Mouse (Mus musculus) embryonic facial prominence, embryonic 15.5 days (tissue): ENCODE measurements at regions not wholly inside any gene's neighbourhood (a gene's known extent, or its start where the extent isn't known, plus 50 kb on each side); places are given as distances from the start of the nearest gene placed in this dataset.

Experiments used
- ATAC-seq: fragments of 200-750 bp; cut with Nextera tagmentation; 2 replicates; pipeline ENCODE4 v1.8.0; 2017; ENCODE audit warnings: low read depth, moderate TSS enrichment; ENCODE audit not compliant: insufficient number of reproducible peaks, low FRiP score, low TSS enrichment
- H3K27ac ChIP-seq: fragments of 300-500 bp; sonication (generic); replicated peaks from 2 replicates; pipeline ENCODE4 v1.5.1; 2015; ENCODE audit warnings: mild to moderate bottlenecking, inconsistent platforms
- H3K27me3 ChIP-seq: fragments of 300-500 bp; sonication (generic); 2 replicates; pipeline ENCODE4 v1.6.1; 2015; ENCODE audit warnings: inconsistent platforms
- H3K36me3 ChIP-seq: fragments of 300-500 bp; sonication (generic); 2 replicates; pipeline ENCODE4 v1.6.1; 2015; ENCODE audit warnings: mild to moderate bottlenecking, inconsistent platforms
- H3K4me1 ChIP-seq: fragments of 300-500 bp; sonication (generic); 2 replicates; pipeline ENCODE4 v1.6.1; 2015; ENCODE audit warnings: inconsistent platforms
- H3K4me2 ChIP-seq: fragments of 300-500 bp; sonication (generic); replicated peaks from 2 replicates; pipeline ENCODE4 v1.6.1; 2015; ENCODE audit warnings: mild to moderate bottlenecking, inconsistent platforms
- H3K4me3 ChIP-seq: fragments of 300-500 bp; sonication (generic); replicated peaks from 2 replicates; pipeline ENCODE4 v1.5.1; 2015; ENCODE audit warnings: mild to moderate bottlenecking, inconsistent platforms
- H3K9ac ChIP-seq: fragments of 300-500 bp; sonication (generic); 2 replicates; pipeline ENCODE4 v1.6.1; 2015; ENCODE audit warnings: inconsistent platforms
- H3K9me3 ChIP-seq: fragments of 300-500 bp; sonication (generic); replicated peaks from 2 replicates; pipeline ENCODE4 v1.6.1; 2016; ENCODE audit warnings: inconsistent platforms
- WGBS: fragments of 180-500 bp; shearing (Covaris S2); methylation state at CpG from one replicate; pipeline ENCODE4 v1.1.7; 2015; 5-methylcytosine and 5-hydroxymethylcytosine counted together

DNA sequence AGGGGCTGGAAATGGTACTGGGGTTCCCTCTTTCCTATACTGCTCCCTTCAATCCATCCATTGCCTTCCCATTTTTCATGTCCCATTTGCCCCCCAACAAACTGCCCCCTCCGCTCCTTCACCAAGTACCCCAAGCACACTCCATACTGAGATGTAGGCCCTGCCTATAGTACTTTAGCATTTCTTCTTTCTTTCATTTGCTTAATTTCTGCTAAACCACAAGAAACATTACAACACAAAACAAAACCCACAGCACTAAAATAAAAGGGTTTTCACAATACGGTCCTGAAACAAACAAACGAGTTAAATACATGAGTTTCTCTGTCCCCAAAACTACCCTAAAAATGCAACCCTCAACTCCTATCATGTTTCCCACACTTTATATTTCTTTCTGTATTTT lies 122.8 kb downstream of the Irs2 start:
- Histone ChIP-seq H3K4me3 (no peak overlapping the region), H3K9me3 (no peaks in the 10 kb centered on the region), H3K36me3 (no peaks in the 10 kb centered on the region), H3K4me1 (no peaks in the 10 kb centered on the region), H3K27me3 (no peaks in the 10 kb centered on the region), H3K27ac (no peak overlapping the region), H3K4me2 (no peak overlapping the region), H3K9ac (no peak overlapping the region)
- 84% methylated on average over 3 of the region's 3 CpGs for WGBS
- ATAC-seq: no peak

DNA sequence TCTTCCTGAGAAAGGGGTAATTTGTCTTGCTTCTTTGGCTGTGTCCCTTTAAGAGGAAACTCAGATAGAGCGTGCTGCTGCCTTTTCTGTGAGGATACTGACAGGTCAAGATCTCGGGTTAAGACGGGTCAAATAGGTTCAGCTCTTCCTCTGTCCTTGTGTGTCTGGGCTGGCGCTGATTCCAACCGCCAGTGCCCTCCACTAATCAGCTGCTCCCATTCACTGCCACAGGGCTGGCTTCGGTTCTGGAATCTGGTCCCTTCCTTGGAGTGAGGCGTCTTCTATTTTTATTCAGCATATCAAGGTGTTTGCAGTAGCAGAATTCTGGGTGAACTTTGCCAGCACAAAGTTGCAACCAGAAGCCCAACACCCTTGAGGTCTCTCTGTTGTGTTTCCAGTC lies 124.8 kb downstream of the Irs2 start:
- Histone ChIP-seq H3K27ac (no peak overlapping the region), H3K4me3 (no peak overlapping the region), H3K27me3 (no peaks in the 10 kb centered on the region), H3K4me2 (no peak overlapping the region), H3K9me3 (no peaks in the 10 kb centered on the region), H3K4me1 (no peaks in the 10 kb centered on the region), H3K9ac (no peak overlapping the region), H3K36me3 (no peaks in the 10 kb centered on the region)
- no peak for ATAC-seq
- 55% methylated on average over 7 of the region's 7 CpGs for whole genome bisulfite sequencing

DNA sequence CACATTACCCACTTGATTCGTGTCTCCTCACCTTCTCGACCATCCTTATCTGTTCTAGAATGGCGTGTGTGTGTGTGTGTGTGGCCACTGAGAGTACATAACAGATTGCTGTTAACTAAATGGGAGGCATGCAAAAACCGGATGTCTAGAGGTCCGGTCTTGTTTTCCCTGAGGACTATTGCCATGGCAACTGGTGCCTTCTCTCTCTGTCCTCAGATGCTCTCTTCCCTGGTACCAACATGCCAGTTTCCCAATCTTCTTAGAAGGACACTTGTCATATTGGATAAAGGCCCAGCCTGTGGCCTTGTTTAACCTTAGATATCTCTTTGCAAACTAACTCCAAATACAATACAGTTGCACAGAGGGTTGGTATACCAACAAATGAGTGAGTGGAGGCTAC lies 125.9 kb downstream of the Irs2 start:
- no peak overlapping the region for H3K4me3 ChIP-seq
- H3K27me3 ChIP-seq: no peaks in the 10 kb centered on the region
- no peaks in the 10 kb centered on the region for H3K9me3 ChIP-seq
- H3K4me2 ChIP-seq: no peak overlapping the region
- no peak overlapping the region for H3K9ac ChIP-seq
- no peak overlapping the region for H3K27ac ChIP-seq
- no peak for ATAC-seq
- WGBS: 77% methylated on average over 5 of the region's 5 CpGs
- H3K4me1 ChIP-seq: no peaks in the 10 kb centered on the region
- H3K36me3 ChIP-seq: no peaks in the 10 kb centered on the region

DNA sequence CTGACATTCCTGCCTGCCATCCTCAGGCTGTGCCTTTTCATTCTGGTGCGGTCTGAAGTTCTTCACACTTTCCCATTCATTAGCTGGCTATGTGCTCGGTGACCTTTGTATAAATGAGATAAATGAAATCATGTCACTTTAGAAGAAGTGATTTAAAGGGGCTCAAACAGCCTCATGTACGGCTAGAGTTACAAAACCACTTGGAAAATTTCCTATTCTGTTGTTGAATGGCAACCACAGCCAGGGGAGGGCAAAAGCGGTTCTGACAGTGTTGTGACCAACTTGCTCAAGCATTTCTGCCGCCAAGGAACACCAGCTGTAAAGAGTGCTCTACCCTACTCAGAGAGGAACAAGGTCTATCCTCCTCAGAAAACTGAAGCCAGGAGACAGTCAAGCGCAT lies 128.4 kb downstream of the Irs2 start:
- Histone ChIP-seq H3K4me1 (no peaks in the 10 kb centered on the region), H3K4me2 (no peak overlapping the region), H3K9me3 (no peaks in the 10 kb centered on the region), H3K27ac (no peak overlapping the region), H3K4me3 (no peak overlapping the region), H3K27me3 (no peaks in the 10 kb centered on the region), H3K36me3 (no peaks in the 10 kb centered on the region), H3K9ac (no peak overlapping the region)
- ATAC-seq: no peak
- WGBS: 61% methylated on average over 6 of the region's 6 CpGs

DNA sequence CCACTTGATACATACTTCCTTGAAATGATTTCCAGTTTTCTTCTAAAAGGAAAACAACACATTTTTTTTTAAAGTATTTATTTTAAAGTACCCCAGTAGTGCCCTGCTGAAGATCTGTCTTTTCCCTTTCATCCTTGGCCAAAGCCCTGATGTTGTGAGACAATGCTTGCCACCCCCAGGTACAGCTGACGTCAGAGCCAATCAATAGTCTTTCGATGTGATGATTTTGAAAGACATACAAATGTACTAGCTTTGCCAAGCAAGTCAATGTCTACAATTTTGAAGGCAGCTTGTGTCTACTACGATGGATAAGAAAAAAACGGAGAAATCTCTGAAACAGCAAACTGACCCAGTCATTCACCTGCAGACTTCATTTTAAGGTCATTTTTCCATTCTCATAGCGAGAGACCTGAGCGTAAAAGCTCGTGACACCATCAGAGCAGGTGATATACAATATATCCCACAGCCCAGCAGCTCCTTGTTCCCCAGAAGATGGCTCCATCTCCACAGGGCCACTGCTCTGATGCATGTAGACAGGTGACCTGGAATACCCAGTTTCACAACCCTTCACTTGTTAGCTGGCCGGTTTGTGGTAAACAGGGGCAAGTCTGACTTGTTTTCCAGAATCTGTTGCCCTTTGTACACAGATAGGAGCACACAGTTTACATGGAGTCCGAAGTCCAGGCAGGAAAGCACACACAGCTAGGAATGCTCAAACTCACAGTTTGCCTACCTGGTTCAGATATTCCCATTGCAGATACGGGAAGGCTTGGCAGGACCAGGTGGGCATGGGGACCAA lies 129.0 kb downstream of the Irs2 start:
- Histone ChIP-seq H3K27ac (no peak overlapping the region), H3K4me2 (no peak overlapping the region), H3K9me3 (no peaks in the 10 kb centered on the region), H3K4me1 (no peaks in the 10 kb centered on the region), H3K27me3 (no peaks in the 10 kb centered on the region), H3K36me3 (no peaks in the 10 kb centered on the region), H3K4me3 (no peak overlapping the region), H3K9ac (no peak overlapping the region)
- ATAC-seq: no peak
- 85% methylated on average over 10 of the region's 10 CpGs for WGBS

DNA sequence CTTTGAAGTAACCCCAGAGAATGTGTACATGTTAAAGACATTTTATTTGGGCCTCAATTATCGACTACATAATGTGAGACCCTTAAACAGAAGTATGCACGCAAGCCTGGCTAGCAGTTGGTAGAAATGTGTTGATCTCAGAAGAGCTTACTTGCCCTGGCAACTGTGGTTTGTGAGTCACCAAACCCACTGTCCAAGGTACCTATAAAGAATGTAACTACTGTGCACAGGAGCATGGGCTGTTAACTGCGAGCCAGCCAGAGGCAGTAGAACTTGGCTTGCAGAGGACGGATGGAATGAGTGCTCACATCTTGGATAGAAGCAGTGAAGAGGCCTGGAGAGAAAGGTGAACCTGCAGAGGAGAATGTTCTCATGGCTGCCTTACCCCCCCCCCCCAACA lies 129.9 kb downstream of the Irs2 start:
- Histone ChIP-seq H3K4me3 (no peak overlapping the region), H3K27ac (no peak overlapping the region), H3K27me3 (no peaks in the 10 kb centered on the region), H3K36me3 (no peaks in the 10 kb centered on the region), H3K9me3 (no peaks in the 10 kb centered on the region), H3K4me1 (no peaks in the 10 kb centered on the region), H3K4me2 (no peak overlapping the region), H3K9ac (no peak overlapping the region)
- no peak for ATAC-seq
- 81% methylated on average over 4 of the region's 4 CpGs for WGBS

DNA sequence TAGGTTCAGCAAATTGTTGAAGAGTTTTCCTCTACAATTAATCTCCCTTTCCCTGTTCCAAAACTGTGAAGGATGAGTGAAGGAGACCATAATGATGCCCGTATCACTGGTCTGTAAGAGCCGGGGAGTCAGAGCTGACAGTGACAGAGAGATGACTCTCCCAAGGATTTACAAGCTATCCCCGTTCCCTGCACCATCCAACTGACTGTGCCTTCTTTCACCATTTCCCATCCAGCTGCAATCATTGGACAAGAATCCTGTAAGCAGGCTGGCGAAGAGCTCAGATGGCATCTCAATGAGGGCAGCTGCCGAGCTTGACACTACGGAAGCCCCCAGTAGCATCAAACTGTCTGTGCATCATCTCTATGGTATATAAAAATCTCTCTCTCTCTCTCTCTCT lies 133.1 kb downstream of the Irs2 start:
- H3K36me3 ChIP-seq: no peaks in the 10 kb centered on the region
- H3K4me1 ChIP-seq: 0 out of 2 replicates have a peak, but pooled peaks cover 7% of the 10 kb centered on the region
- ATAC-seq: no peak
- no peaks in the 10 kb centered on the region for H3K27me3 ChIP-seq
- no peak overlapping the region for H3K4me3 ChIP-seq
- no peak overlapping the region for H3K27ac ChIP-seq
- no peak overlapping the region for H3K9ac ChIP-seq
- 79% methylated on average over 6 of the region's 6 CpGs for WGBS
- H3K4me2 ChIP-seq: no peak overlapping the region
- H3K9me3 ChIP-seq: no peaks in the 10 kb centered on the region

DNA sequence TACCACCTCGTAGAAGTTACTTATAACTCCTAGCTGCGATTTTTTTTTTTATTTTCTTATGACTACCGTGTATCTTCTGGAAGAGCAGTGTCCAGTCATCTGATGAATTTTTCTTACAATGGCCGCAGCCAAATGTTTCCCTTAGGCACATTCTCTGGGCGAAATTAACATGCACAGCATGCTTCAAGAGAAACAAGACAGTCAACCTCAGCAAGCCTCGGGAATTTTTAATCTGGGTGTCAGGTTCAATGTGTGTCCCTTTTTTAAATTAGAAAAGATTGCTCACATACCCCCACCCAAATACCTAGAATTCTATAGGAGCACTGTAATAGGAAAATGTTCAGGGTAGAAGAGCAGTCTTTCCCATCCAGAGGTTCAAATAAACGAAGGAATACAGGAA lies 136.8 kb downstream of the Irs2 start:
- H3K27me3 ChIP-seq: no peaks in the 10 kb centered on the region
- H3K9ac ChIP-seq: no peak overlapping the region
- no peak overlapping the region for H3K4me2 ChIP-seq
- 52% methylated on average over 7 of the region's 7 CpGs for WGBS
- ATAC-seq: no peak
- no peak overlapping the region for H3K4me3 ChIP-seq
- no peaks in the 10 kb centered on the region for H3K9me3 ChIP-seq
- H3K4me1 ChIP-seq: 0 out of 2 replicates have a peak, but pooled peaks cover 7% of the 10 kb centered on the region
- no peak overlapping the region for H3K27ac ChIP-seq
- no peaks in the 10 kb centered on the region for H3K36me3 ChIP-seq

DNA sequence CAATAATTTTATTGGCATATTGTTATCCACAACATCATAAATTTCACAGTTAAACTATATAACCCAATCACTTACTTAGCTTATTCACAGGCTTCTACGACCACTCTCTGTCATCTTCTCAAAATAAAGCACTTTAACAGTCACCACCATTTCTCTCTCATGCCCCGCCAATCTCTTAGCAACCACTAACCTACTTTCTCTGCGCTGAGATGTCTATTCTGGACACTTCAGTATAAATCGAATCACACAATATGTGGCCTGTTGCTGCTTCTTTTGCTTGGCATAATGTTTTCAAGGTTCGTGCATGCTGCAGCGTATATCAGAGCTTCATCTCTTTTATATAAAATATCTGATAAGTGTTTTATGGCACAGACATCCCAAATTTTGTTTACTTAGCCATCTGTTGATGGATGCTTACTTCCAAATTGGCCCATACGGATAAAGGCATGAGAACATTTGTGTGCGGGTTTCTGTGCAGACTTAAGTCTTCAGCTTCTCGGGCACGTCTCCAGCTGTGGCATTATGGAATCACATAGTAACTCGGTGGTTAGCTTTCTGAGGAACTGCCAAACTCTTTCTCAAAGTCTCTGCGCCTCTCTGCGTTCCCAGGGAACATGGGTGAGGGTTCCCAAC lies 137.7 kb downstream of the Irs2 start:
- 72% methylated on average over 13 of the region's 13 CpGs for WGBS
- Histone ChIP-seq H3K9me3 (no peaks in the 10 kb centered on the region), H3K4me2 (no peak overlapping the region), H3K36me3 (no peaks in the 10 kb centered on the region), H3K27me3 (no peaks in the 10 kb centered on the region), H3K4me3 (no peak overlapping the region), H3K4me1 (peaks cover 16% of the 10 kb centered on the region; the same call in 1 of the 2 replicates), H3K9ac (no peak overlapping the region), H3K27ac (no peak overlapping the region)
- ATAC-seq: no peak

DNA sequence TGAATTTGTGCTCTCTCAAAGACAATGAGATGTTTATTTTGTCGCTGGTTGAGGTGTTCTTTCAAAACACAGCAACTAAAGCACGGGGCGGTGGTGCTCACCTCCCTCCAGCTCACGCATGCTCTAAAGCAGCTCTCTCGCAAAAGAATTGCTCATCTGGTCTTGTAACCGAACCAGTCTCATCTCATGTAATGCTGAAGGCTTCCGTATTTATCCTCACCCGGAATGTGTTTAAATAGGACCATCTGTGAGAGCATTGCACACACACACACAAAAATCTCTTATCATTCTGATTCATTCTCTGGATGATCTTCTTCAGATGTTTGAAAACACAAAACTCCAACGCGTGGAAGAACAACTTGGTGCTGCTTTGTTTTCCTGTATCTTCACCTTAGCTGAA lies 138.4 kb downstream of the Irs2 start:
- Histone ChIP-seq H3K9me3 (no peaks in the 10 kb centered on the region), H3K4me2 (no peak overlapping the region), H3K27ac (no peak overlapping the region), H3K9ac (no peak overlapping the region), H3K27me3 (no peaks in the 10 kb centered on the region), H3K4me1 (peaks cover 21% of the 10 kb centered on the region), H3K4me3 (no peak overlapping the region), H3K36me3 (no peaks in the 10 kb centered on the region)
- no peak for ATAC-seq
- WGBS: 62% methylated on average over 10 of the region's 10 CpGs

DNA sequence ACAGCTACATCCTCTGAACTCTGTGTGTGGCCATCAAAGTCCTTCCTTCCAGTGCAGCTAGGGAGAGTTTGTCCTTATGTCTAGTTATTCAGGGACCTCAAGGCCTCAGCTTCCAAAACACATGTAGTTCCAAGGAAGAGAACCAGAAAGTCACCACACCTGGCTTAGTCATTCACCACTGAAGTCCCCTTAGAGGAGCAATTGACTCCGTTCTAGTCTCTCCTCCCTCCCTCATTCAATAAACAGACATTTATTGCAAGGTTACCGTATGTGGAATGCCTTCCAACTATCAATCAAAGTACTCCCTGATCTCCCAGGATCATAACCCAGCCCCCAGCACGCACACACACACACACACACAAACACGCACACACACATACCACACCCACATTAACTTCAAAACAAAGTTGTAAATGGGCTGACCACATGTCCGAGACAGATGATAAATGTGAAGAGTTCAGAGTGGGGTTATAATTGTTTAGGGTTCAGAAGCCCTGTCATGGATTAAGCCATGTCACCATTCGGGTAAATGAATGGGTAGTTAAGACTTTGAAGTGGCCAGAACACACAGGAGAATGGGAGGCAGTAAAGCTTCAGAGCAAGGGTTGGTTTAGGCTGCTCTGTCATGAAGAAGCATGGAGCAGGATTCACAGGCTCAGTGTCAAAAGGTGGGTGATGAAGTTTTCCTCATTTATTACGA lies 141.4 kb downstream of the Irs2 start:
- H3K4me3 ChIP-seq: no peak overlapping the region
- WGBS: 65% methylated on average over 7 of the region's 7 CpGs
- no peak for ATAC-seq
- H3K9ac ChIP-seq: no peak overlapping the region
- H3K27me3 ChIP-seq: no peaks in the 10 kb centered on the region
- H3K36me3 ChIP-seq: no peaks in the 10 kb centered on the region
- H3K27ac ChIP-seq: no peak overlapping the region
- no peaks in the 10 kb centered on the region for H3K9me3 ChIP-seq
- peaks cover 19% of the 10 kb centered on the region for H3K4me1 ChIP-seq
- no peak overlapping the region for H3K4me2 ChIP-seq
